Mouse (Mus musculus) adrenal gland, postnatal 4 days (tissue): ENCODE measurements around the gene Itsn2. TPM values are rescaled to one million over a fixed set of nuclear protein-coding genes. Genes with fewer than 3 reads are reported as not detected.
"Not testable (repeated sequence)": the region's sequence is repeated elsewhere in the genome, so short reads cannot be mapped to it uniquely, and the experiment has no call there.

Source experiments
- DNase-seq, 2 experiments: peaks; one replicate each; pipeline ENCODE4 v3.0.0; 2021 to 2022; ENCODE audit warnings: low spot score in 2 of 2, mixed read lengths in 2 of 2
- total RNA-seq, 2 experiments: library from RNA; stranded (reverse); gene quantifications; 2 replicates each; pipeline ENCODE4 v1.2.3; 2021

Gene Itsn2
- total RNA-seq, 2 experiments from 2014 or later = 47.7 to 49.3 TPM

- DNase-seq = no peak
Measured at GRCm38 (mm10) chr12:4595055-4595454, 2.6 kb downstream of the Itsn2 start.

GRCm38 (mm10) chr12:4598666-4599428 is 6.4 kb downstream of the Itsn2 start:
- no peak for DNase-seq

GRCm38 (mm10) chr12:4599713-4600112 is 7.3 kb downstream of the Itsn2 start:
- DNase-seq = no peak

- DNase-seq = no peak
Measured at GRCm38 (mm10) chr12:4606625-4607024, 14.2 kb downstream of the Itsn2 start.

- DNase-seq = no peak
Measured at GRCm38 (mm10) chr12:4614722-4615121, 22.3 kb downstream of the Itsn2 start.

GRCm38 (mm10) chr12:4624201-4624600 is 31.8 kb downstream of the Itsn2 start:
- no peak for DNase-seq

- no peak for DNase-seq
Measured at GRCm38 (mm10) chr12:4632957-4633356, 40.5 kb downstream of the Itsn2 start.

- no peak for DNase-seq
Measured at GRCm38 (mm10) chr12:4638438-4638837, 46.0 kb downstream of the Itsn2 start.

GRCm38 (mm10) chr12:4640737-4641136 is 48.3 kb downstream of the Itsn2 start:
- DNase-seq = no peak

GRCm38 (mm10) chr12:4656813-4657212 is 64.4 kb downstream of the Itsn2 start:
- no peak for DNase-seq

GRCm38 (mm10) chr12:4664929-4665674 is 72.7 kb downstream of the Itsn2 start:
- DNase-seq = no peak

GRCm38 (mm10) chr12:4665675-4666037 is 73.2 kb downstream of the Itsn2 start:
- DNase-seq = no peak

GRCm38 (mm10) chr12:4676336-4676735 is 83.9 kb downstream of the Itsn2 start:
- DNase-seq = no peak

- DNase-seq = no peak
Measured at GRCm38 (mm10) chr12:4679971-4680370, 87.5 kb downstream of the Itsn2 start.

- no peak for DNase-seq
Measured at GRCm38 (mm10) chr12:4685441-4685840, 93.0 kb downstream of the Itsn2 start.

- DNase-seq = no peak
Measured at GRCm38 (mm10) chr12:4688386-4688785, 95.9 kb downstream of the Itsn2 start.

GRCm38 (mm10) chr12:4689341-4689740 is 96.9 kb downstream of the Itsn2 start:
- DNase-seq = no peak

GRCm38 (mm10) chr12:4691193-4691592 is 98.8 kb downstream of the Itsn2 start:
- no peak for DNase-seq

GRCm38 (mm10) chr12:4694534-4694933 is 102.1 kb downstream of the Itsn2 start:
- no peak for DNase-seq

GRCm38 (mm10) chr12:4705626-4706025 is 113.2 kb downstream of the Itsn2 start:
- not testable (repeated sequence) for DNase-seq

GRCm38 (mm10) chr12:4706175-4706574 is 113.7 kb downstream of the Itsn2 start:
- no peak for DNase-seq

GRCm38 (mm10) chr12:4706901-4707300 is 114.5 kb downstream of the Itsn2 start:
- no peak for DNase-seq
